Mouse (Mus musculus): ENCODE results near the gene Otub2.
"Not testable (repeated sequence)": the region's sequence is repeated elsewhere in the genome, so short reads cannot be mapped to it uniquely, and the experiment has no call there.

Otub2 gene

GRCm38 (mm10) chr12:103443524-103443923, 55.0 kb downstream of the Otub2 start, which contains the start of gene Ifi27l2a:
Gene Ifi27l2a (minus strand): TSS chr12:103443680.
- no peak for DNase-seq (ENCODE audit: low spot score in 2 of 2)

- DNase-seq (ENCODE audit: low spot score in 2 of 2): not testable (repeated sequence)
These were observed 55.8 kb downstream of the Otub2 start for GRCm38 (mm10) chr12:103444261-103444660.

GRCm38 (mm10) chr12:103445060-103445459, 56.6 kb downstream of the Otub2 start:
- no peak for DNase-seq (ENCODE audit: low spot score in 2 of 2)

GRCm38 (mm10) chr12:103453361-103453760, 64.9 kb downstream of the Otub2 start:
- no peak for DNase-seq (ENCODE audit: low spot score in 2 of 2)

Data from spleen, postnatal 14 days (tissue).